Comparison of ENCODE assay signal across 23 mouse cellular contexts in genomic region chr2:80054042-80054441, GRCm38 (mm10).
DNase-seq lines count a peak whose midpoint lies in the region; ATAC-seq and TF ChIP-seq lines count a peak whose summit lies in the region.
"Had no signal": no experiment of that assay in that cellular context is flagged by ENCODE, and none has a peak within 500 bp of the region (broad histone marks: within the 10 kb centered on the region; RNA-seq: fewer than 3 reads in every experiment).

No protein-coding gene starts in this region.

- no peak overlapping the region for H3K4me2 ChIP-seq in heart, embryonic 15.5 days
- no peak overlapping the region for H3K4me2 ChIP-seq in liver, embryonic 11.5 days
- H3K4me2 ChIP-seq in stomach, embryonic 14.5 days (replicated peaks; ENCODE audit: low read depth, low read length): no peak overlapping the region
- H3K4me2 ChIP-seq in hindbrain, embryonic 14.5 days (replicated peaks): no peak overlapping the region
- H3K4me2 ChIP-seq: forebrain, embryonic 13.5 days; limb, embryonic 13.5 days; liver, embryonic 15.5 days; midbrain, embryonic 13.5 days had no signal

- no peak overlapping the region for H3K4me3 ChIP-seq in heart, embryonic 15.5 days
- H3K4me3 ChIP-seq in liver, adult 2 months (ENCODE audit: insufficient read depth, low read depth, low read length): no peak overlapping the region
- no peak overlapping the region for H3K4me3 ChIP-seq in liver, embryonic 11.5 days (ENCODE audit: low read depth, low read length)
- no peak overlapping the region for H3K4me3 ChIP-seq in stomach, embryonic 14.5 days (ENCODE audit: low read depth, low read length)
- no peak overlapping the region for H3K4me3 ChIP-seq in hindbrain, embryonic 14.5 days (replicated peaks; ENCODE audit: low read length)
- H3K4me3 ChIP-seq: erythroblast, embryonic 14.5 days; forebrain, embryonic 13.5 days; gastrocnemius, adult 2 months; limb, embryonic 13.5 days; liver, embryonic 15.5 days; megakaryocyte, embryonic 14.5 days; midbrain, embryonic 13.5 days had no signal

- no peaks in the 10 kb centered on the region for H3K36me3 ChIP-seq in heart, embryonic 15.5 days
- H3K36me3 ChIP-seq in liver, adult 2 months (ENCODE audit: control insufficient read depth, insufficient read depth, low read length): no peaks in the 10 kb centered on the region
- H3K36me3 ChIP-seq in liver, embryonic 11.5 days (ENCODE audit: control insufficient read depth, insufficient read depth, low read length): no peaks in the 10 kb centered on the region
- no peaks in the 10 kb centered on the region for H3K36me3 ChIP-seq in stomach, embryonic 14.5 days (ENCODE audit: control insufficient read depth, insufficient read depth, low read length)
- H3K36me3 ChIP-seq in hindbrain, embryonic 14.5 days (replicated peaks; ENCODE audit: control insufficient read depth, insufficient read depth): no peaks in the 10 kb centered on the region
- H3K36me3 ChIP-seq: limb, embryonic 13.5 days; liver, embryonic 15.5 days; midbrain, embryonic 13.5 days had no signal

- H3K9ac ChIP-seq in heart, embryonic 15.5 days: no peak overlapping the region
- H3K9ac ChIP-seq in liver, adult 2 months (ENCODE audit: low read depth, low read length): no peak overlapping the region
- no peak overlapping the region for H3K9ac ChIP-seq in liver, embryonic 11.5 days (ENCODE audit: low read depth, low read length)
- no peak overlapping the region for H3K9ac ChIP-seq in stomach, embryonic 14.5 days (replicated peaks; ENCODE audit: low read depth, low read length)
- H3K9ac ChIP-seq in hindbrain, embryonic 14.5 days: no peak overlapping the region
- H3K9ac ChIP-seq: forebrain, embryonic 13.5 days; limb, embryonic 13.5 days; liver, embryonic 15.5 days; midbrain, embryonic 13.5 days had no signal

- peaks cover 3% of the 10 kb centered on the region; the same call in 1 of the 2 replicates for H3K4me1 ChIP-seq in heart, embryonic 15.5 days (replicated peaks)
- no peaks in the 10 kb centered on the region for H3K4me1 ChIP-seq in liver, adult 2 months (ENCODE audit: control insufficient read depth, insufficient read depth, low read length)
- no peaks in the 10 kb centered on the region for H3K4me1 ChIP-seq in liver, embryonic 11.5 days (replicated peaks; ENCODE audit: control insufficient read depth, insufficient read depth, low read length)
- H3K4me1 ChIP-seq in stomach, embryonic 14.5 days (ENCODE audit: control insufficient read depth, insufficient read depth, low read length): 0 out of 2 replicates have a peak, but pooled peaks cover 5% of the 10 kb centered on the region
- H3K4me1 ChIP-seq in hindbrain, embryonic 14.5 days (replicated peaks; ENCODE audit: control insufficient read depth, insufficient read depth, low read length): no peaks in the 10 kb centered on the region
- H3K4me1 ChIP-seq: forebrain, embryonic 13.5 days; limb, embryonic 13.5 days; liver, embryonic 15.5 days; megakaryocyte, embryonic 14.5 days; midbrain, embryonic 13.5 days had no signal

- TF ChIP-seq CTCF in liver, adult 2 months (IDR thresholded peaks at IDR 0.05; ENCODE audit: low read depth, low read length): no peak

- 0 out of 2 replicates have a peak overlapping the region, but pooled peaks have one; percentile 51 for H3K27ac ChIP-seq in heart, embryonic 15.5 days
- no peak overlapping the region for H3K27ac ChIP-seq in liver, adult 2 months (replicated peaks; ENCODE audit: insufficient read depth, low read depth, low read length)
- no peak overlapping the region for H3K27ac ChIP-seq in liver, embryonic 11.5 days (ENCODE audit: low read depth, low read length)
- peak overlapping the region; percentile 70; the same call in 1 of the 2 replicates for H3K27ac ChIP-seq in stomach, embryonic 14.5 days (ENCODE audit: low read length)
- no peak overlapping the region for H3K27ac ChIP-seq in hindbrain, embryonic 14.5 days
- H3K27ac ChIP-seq: forebrain, embryonic 13.5 days; gastrocnemius, adult 2 months; hindbrain, postnatal 0 days; limb, embryonic 13.5 days; liver, embryonic 15.5 days; midbrain, embryonic 13.5 days had no signal

- no peak for TF ChIP-seq POLR2A in liver, adult 2 months (IDR thresholded peaks at IDR 0.05; ENCODE audit: extremely low read depth, insufficient read depth, low read length)

- no peaks in the 10 kb centered on the region for H3K79me2 ChIP-seq in liver, adult 2 months (ENCODE audit: control insufficient read depth, insufficient read depth, low read length)

- H3K9me3 ChIP-seq in heart, embryonic 15.5 days (replicated peaks): no peaks in the 10 kb centered on the region
- no peaks in the 10 kb centered on the region for H3K9me3 ChIP-seq in liver, embryonic 11.5 days (ENCODE audit: control insufficient read depth, low read length)
- no peaks in the 10 kb centered on the region for H3K9me3 ChIP-seq in stomach, embryonic 14.5 days (ENCODE audit: control insufficient read depth, low read depth, low read length)
- no peaks in the 10 kb centered on the region for H3K9me3 ChIP-seq in hindbrain, embryonic 14.5 days (ENCODE audit: control insufficient read depth, low read length)
- H3K9me3 ChIP-seq: forebrain, embryonic 13.5 days; limb, embryonic 13.5 days; liver, embryonic 15.5 days; megakaryocyte, embryonic 14.5 days; midbrain, embryonic 13.5 days had no signal

- no peaks in the 10 kb centered on the region for H3K27me3 ChIP-seq in heart, embryonic 15.5 days
- H3K27me3 ChIP-seq in liver, adult 2 months (ENCODE audit: control insufficient read depth, insufficient read depth, low read length): no peaks in the 10 kb centered on the region; the same call in 1 of the 2 replicates
- H3K27me3 ChIP-seq in liver, embryonic 11.5 days (replicated peaks; ENCODE audit: control insufficient read depth, insufficient read depth, low read length): no peaks in the 10 kb centered on the region
- H3K27me3 ChIP-seq in stomach, embryonic 14.5 days (ENCODE audit: control insufficient read depth, insufficient read depth, low read length): no peaks in the 10 kb centered on the region
- H3K27me3 ChIP-seq in hindbrain, embryonic 14.5 days (ENCODE audit: control insufficient read depth, insufficient read depth, low read length): no peaks in the 10 kb centered on the region
- H3K27me3 ChIP-seq: forebrain, embryonic 13.5 days; limb, embryonic 13.5 days; liver, embryonic 15.5 days; megakaryocyte, embryonic 14.5 days; midbrain, embryonic 13.5 days had no signal

- ATAC-seq in heart, embryonic 15.5 days (replicated peaks; ENCODE audit: insufficient number of reproducible peaks, insufficient read depth, low FRiP score, low read depth): peak; percentile 27; the same call in 1 of the 2 replicates
- no peak for ATAC-seq in liver, embryonic 11.5 days (replicated peaks; ENCODE audit: low FRiP score)
- peak; percentile 56; the same call in 1 of the 2 replicates for ATAC-seq in stomach, embryonic 14.5 days (ENCODE audit: insufficient number of reproducible peaks, insufficient read depth, low FRiP score, low read depth)
- no peak for ATAC-seq in hindbrain, embryonic 14.5 days (ENCODE audit: low FRiP score)
- ATAC-seq: forebrain, embryonic 13.5 days; hindbrain, postnatal 0 days; midbrain, embryonic 13.5 days had no signal

- DNase-seq in heart, adult 8-10 months (ENCODE audit: low spot score): no peak
- DNase-seq in liver, adult 2 months (ENCODE audit: extremely low read depth, low read depth, low spot score): peak; percentile 21
- no peak for DNase-seq in liver, embryonic 11.5 days (ENCODE audit: low spot score)
- peak; percentile 76 for DNase-seq in adipocyte (ENCODE audit: low spot score)
- DNase-seq in hindbrain, embryonic 14.5 days (ENCODE audit: low spot score): no peak
- no peak for DNase-seq in adrenal gland, adult 18-20 months (ENCODE audit: low spot score in 2 of 2)
- DNase-seq: cerebellum, adult 11 months; cerebellum, adult 9-11 months; gastrocnemius, adult 2 months; heart, postnatal 4 days; kidney, adult 8-10 months; kidney, postnatal 4 days; lung, postnatal 36 days; thymus, postnatal 14 days had no signal

- 54% methylated on average over 3 of the region's 3 CpGs for WGBS in heart, embryonic 15.5 days
- WGBS in liver, adult 2 months: 41% methylated on average over 3 of the region's 3 CpGs
- WGBS in liver, embryonic 11.5 days: 52% methylated on average over 3 of the region's 3 CpGs
- 33% methylated on average over 3 of the region's 3 CpGs for WGBS in stomach, embryonic 14.5 days
- 88% methylated on average over 3 of the region's 3 CpGs for WGBS in hindbrain, embryonic 14.5 days

Comparison
In these comparisons a context has a peak if more than half of its experiments do, and no peak if none do; other contexts are left out.
1. DNase-seq: peak in liver, adult 2 months (single experiment) and adipocyte (single experiment); none in heart, adult 8-10 months (single experiment), liver, embryonic 11.5 days (single experiment), hindbrain, embryonic 14.5 days (single experiment) and adrenal gland, adult 18-20 months (0 of 2).
2. ATAC-seq: peak in heart, embryonic 15.5 days (single experiment) and stomach, embryonic 14.5 days (single experiment); none in liver, embryonic 11.5 days (single experiment) and hindbrain, embryonic 14.5 days (single experiment).
3. H3K27ac ChIP-seq: peak in heart, embryonic 15.5 days (single experiment) and stomach, embryonic 14.5 days (single experiment); none in liver, adult 2 months (single experiment), liver, embryonic 11.5 days (single experiment) and hindbrain, embryonic 14.5 days (single experiment).